Mouse (Mus musculus) erythroid progenitor cell, adult 5-6 weeks (primary cell): ENCODE data around the gene Slc35e3. TPM values are rescaled to one million over a fixed set of nuclear protein-coding genes. Genes with fewer than 3 reads are reported as not detected.
"Not testable (repeated sequence)": the region's sequence is repeated elsewhere in the genome, so short reads cannot be mapped to it uniquely, and the experiment has no call there.

Experiments used
- ATAC-seq: replicated peaks from 2 replicates; pipeline ENCODE4 v1.8.0; 2016; ENCODE audit warnings: moderate number of reproducible peaks, mild to moderate bottlenecking, moderate TSS enrichment, inconsistent platforms; ENCODE audit not compliant: poor library complexity, low FRiP score, severe bottlenecking
- total RNA-seq, 2 experiments: library from RNA; stranded (forward) in 1 of 2; stranded (reverse) in 1 of 2; fragments of 150-400 nt in 1 of 2; fragments of 186-747, 209-891 nt in 1 of 2; gene quantifications; 2 replicates each; pipeline versions ENCODE4 v1.2.3 to v1.2.4; 2015 to 2017; ENCODE audit warnings: low replicate concordance in 2 of 2

Slc35e3 gene
- total RNA-seq, 2 experiments from 2014 or later = not detected

GRCm38 (mm10) chr10:117724804-117725361 lies 21.3 kb downstream of the Slc35e3 start:
- ATAC-seq = no peak

DNA sequence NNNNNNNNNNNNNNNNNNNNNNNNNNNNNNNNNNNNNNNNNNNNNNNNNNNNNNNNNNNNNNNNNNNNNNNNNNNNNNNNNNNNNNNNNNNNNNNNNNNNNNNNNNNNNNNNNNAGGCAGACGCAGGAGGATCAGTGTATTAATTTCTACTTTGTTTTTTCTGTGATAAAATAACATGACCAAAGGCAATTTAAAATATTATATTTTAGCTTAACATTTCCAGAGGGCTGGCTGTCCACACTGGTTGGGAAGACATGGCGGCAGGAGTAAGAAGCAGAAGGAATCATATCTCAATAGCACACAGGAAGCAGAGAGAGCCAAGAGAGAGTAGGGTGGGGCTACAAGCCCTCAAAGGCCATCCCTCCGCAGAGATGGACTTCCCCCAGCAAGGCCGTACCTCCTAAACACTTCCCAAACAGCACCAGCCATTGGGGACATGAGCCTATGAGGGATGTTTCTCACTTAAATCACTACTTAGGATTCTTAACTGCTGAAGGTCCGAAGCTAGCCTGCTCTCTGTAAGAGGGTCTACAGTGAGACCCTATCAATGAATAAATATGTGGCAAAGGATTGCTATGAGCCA lies 21.9 kb downstream of the Slc35e3 start:
- ATAC-seq = no peak

GRCm38 (mm10) chr10:117718161-117719119 lies 27.7 kb downstream of the Slc35e3 start:
- no peak for ATAC-seq

- no peak for ATAC-seq
Observed at GRCm38 (mm10) chr10:117717583-117717982, 28.6 kb downstream of the Slc35e3 start.

- no peak for ATAC-seq
Observed at GRCm38 (mm10) chr10:117716686-117717085, 29.5 kb downstream of the Slc35e3 start.

DNA sequence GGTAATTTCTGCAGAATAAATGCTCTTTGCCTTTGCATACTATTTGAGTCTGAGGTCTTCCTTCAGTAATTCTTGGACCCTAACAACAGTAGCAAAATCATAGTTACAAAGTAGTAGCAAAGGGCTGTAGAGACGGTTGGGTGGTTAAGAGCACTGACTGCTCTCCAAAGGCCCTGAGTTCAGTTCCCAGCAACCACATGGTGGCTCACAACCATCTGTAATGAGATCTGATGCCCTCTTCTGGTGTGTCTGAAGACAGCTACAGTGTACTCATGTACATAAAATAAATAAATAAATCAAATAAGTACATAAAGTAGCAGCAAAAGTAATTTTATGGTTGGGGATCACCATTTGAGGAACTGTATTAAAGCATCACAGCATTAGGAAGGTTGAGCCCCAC lies 30.5 kb downstream of the Slc35e3 start:
- not testable (repeated sequence) for ATAC-seq

DNA sequence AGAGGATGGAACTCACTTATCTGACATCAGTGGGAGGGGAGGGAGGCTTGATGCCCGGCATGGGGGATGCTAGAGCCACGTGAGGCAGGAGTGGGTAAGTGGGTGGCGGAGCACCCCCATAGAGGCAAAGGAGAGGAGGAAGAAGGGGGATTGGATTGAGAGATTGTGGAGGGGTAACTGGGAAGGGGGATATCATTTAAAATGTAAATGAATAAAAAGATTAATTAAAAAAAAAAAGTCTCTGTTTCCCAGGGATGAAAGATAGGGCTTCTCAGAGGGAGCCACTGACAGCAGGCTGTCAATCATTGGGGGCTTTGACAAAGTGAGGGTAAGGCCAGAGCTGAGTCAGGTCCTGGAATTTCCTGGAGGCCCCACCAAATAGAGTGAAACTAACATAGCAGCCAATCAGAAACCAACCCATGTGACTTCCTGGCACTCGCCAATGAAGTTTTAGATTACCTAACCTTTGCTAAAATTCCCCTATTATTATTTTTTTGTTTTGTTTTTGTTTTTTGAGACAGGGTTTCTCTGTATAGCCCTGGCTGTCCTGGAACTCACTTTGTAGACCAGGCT lies 31.2 kb downstream of the Slc35e3 start:
- ATAC-seq = no peak

DNA sequence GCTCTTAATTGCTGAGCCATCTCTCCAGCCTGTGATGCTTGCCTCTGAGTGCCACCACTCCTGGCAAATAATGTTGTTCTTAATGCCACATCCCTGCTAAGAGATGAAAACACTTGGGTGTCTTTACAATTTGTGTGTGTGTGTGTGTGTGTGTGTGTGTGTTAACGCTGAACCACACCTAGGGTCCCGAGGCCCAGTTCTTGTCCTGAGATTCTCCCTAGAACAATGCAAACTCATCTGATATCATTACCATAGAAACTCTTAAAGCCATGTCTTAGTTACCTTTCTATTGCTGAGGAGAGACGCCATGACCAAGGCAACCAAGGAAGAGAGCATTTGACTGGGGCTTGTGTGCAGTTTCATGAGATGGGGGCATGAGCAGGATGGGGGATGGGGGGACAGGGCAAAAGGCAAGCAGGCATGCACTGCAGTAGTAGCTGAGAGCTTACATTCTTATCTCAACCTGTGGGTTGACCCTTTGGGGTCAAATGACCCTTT lies 32.1 kb downstream of the Slc35e3 start:
- no peak for ATAC-seq

GRCm38 (mm10) chr10:117713466-117713865 lies 32.7 kb downstream of the Slc35e3 start:
- ATAC-seq = no peak

- ATAC-seq = no peak
Observed at GRCm38 (mm10) chr10:117712871-117713270, 33.3 kb downstream of the Slc35e3 start.

DNA sequence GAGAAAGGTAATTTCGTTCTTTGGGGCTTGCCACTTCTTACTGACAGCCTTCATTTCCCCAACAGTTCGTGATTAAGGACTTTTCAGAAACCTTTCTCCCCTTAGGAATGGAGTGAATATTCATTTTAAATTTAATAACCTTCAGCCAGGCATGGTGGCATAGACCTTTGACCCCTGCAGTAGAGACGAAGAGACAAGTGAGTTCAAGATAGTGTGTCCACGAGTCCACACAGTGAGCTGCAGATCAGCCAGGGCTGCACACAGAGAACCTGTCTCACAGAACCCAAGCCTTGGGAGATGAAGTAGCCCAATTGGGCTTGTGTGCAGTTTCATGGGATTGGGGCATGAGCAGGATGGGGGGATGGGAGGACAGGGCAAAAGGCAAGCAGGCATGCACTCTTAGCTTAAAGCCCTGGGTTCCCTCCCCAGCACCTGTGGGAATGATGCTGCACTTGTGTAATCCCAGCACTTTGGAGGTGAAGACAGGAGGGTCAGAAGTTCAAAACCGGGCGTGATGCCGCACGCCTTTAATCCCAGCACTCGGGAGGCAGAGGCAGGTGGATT lies 33.9 kb downstream of the Slc35e3 start:
- no peak for ATAC-seq

GRCm38 (mm10) chr10:117711408-117711807 lies 34.8 kb downstream of the Slc35e3 start:
- ATAC-seq = no peak

GRCm38 (mm10) chr10:117710604-117711141 lies 35.5 kb downstream of the Slc35e3 start, which contains the start of gene Mdm2:
Mdm2 (minus strand) TSS chr10:117710758.
- peak; percentile 89 for ATAC-seq

GRCm38 (mm10) chr10:117709930-117710603 lies 36.1 kb downstream of the Slc35e3 start:
- ATAC-seq = peak; percentile 64

DNA sequence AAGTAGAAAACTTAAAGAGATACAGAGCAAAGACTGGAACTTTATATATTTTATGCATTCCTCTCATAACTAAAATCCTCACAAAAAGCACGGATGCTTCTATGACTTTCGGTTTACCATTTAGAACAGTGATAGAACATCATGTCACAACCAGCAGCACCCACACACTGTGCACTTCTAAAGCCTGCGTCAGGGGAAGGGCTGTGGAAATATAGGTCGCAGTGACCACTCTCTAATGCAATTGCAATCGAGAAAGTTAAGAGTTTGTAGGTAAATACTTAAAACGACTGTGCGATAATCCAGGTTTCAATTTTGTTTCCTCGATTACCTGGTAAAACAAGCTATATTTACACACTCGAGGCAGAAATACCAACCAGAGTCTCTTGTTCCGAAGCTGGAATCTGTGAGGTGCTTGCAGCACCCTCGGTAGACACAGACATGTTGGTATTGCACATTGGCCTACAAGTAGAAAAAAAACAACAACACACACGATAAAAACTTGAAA lies 36.8 kb downstream of the Slc35e3 start:
- ATAC-seq = peak; percentile 31; the same call in 1 of the 2 replicates

GRCm38 (mm10) chr10:117708856-117709255 lies 37.3 kb downstream of the Slc35e3 start:
- no peak for ATAC-seq

GRCm38 (mm10) chr10:117708376-117708775 lies 37.8 kb downstream of the Slc35e3 start:
- no peak for ATAC-seq

DNA sequence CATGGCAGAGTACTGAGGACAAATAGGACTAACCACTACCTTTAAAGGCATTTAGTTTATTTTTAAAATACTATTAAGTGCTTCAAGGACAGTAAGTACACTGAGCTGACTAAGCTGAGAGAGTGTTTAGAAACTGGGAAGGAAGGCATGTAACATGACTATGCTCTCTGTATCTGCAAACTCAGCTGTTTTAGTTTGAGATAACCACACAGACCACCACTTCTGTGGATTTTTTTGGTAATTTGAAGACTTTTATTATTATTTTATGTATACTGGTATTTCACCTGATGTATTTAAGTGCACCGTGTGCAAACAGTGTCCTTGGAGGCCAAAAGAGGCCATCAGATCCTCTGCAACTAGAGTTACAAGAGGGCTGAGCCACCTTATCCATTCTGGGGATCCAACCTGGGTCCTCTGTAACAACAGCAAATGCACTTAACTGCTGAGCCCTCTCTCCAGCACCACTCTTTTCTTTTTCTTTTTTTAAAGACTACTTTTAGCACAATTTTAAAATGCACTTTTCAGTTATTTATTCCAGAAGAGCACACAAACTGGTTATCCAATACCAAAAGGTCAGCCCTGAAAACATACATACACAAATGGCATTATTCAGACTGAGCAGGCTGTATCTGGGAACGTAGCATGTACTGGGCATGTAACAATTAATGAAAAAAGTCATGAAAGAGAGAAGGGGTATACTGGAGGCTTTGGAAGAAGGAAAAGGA lies 38.9 kb downstream of the Slc35e3 start:
- ATAC-seq = no peak
